Mouse (Mus musculus) forebrain, embryonic 14.5 days (tissue): ENCODE measurements at regions not wholly inside any gene's neighbourhood (a gene's known extent, or its start where the extent isn't known, plus 50 kb on each side); places are given as distances from the start of the nearest gene placed in this dataset.
A peak's percentile ranks its signal among the peaks of the same experiment; 100 is the strongest.

ENCODE experiments used
- ATAC-seq: fragments of 200-750 bp; cut with Nextera tagmentation; 2 replicates; pipeline ENCODE4 v1.8.0; 2017; ENCODE audit warnings: mild to moderate bottlenecking, moderate library complexity
- DNase-seq: peaks from one replicate; pipeline ENCODE4 v3.0.0-alpha.2; 2015; ENCODE audit warnings: low spot score
- H3K27ac ChIP-seq: fragments of 300-500 bp; sonication (generic); 2 replicates; pipeline ENCODE4 v1.5.1; 2014; ENCODE audit warnings: low read depth, mild to moderate bottlenecking, control low read depth, low read length, moderate library complexity
- H3K27me3 ChIP-seq: fragments of 300-500 bp; sonication (generic); replicated peaks from 2 replicates; pipeline ENCODE4 v1.6.1; 2014; ENCODE audit warnings: low read length, control low read depth, mixed read lengths; ENCODE audit not compliant: control insufficient read depth, insufficient read depth
- H3K36me3 ChIP-seq: fragments of 300-500 bp; sonication (generic); 2 replicates; pipeline ENCODE4 v1.6.1; 2014; ENCODE audit warnings: low read length, control low read depth; ENCODE audit not compliant: control insufficient read depth, insufficient read depth
- H3K4me1 ChIP-seq: fragments of 300-500 bp; sonication (generic); 2 replicates; pipeline ENCODE4 v1.6.1; 2014; ENCODE audit warnings: antibody characterized with exemption, low read length, control low read depth; ENCODE audit not compliant: control insufficient read depth, insufficient read depth
- H3K4me2 ChIP-seq: fragments of 300-500 bp; sonication (generic); 2 replicates; pipeline ENCODE4 v1.6.1; 2014; ENCODE audit warnings: mild to moderate bottlenecking, control low read depth, low read length
- H3K4me3 ChIP-seq: fragments of 300-500 bp; sonication (generic); 2 replicates; pipeline ENCODE4 v1.5.1; 2014; ENCODE audit warnings: low read depth, low read length, control low read depth
- H3K9ac ChIP-seq: fragments of 300-500 bp; sonication (generic); 2 replicates; pipeline ENCODE4 v1.6.1; 2014; ENCODE audit warnings: mild to moderate bottlenecking, low read length, control low read depth, moderate library complexity
- H3K9me3 ChIP-seq: fragments of 300-500 bp; sonication (generic); replicated peaks from 2 replicates; pipeline ENCODE4 v1.6.1; 2016; ENCODE audit warnings: low read length, control low read depth, mixed read lengths; ENCODE audit not compliant: control insufficient read depth
- WGBS: fragments of 180-500 bp; shearing (Covaris S2); extraction: QIAGEN DNeasy Blood & Tissue Kit; methylation state at CpG from one replicate; pipeline ENCODE4 v1.1.7; 2014; 5-methylcytosine and 5-hydroxymethylcytosine counted together

DNA sequence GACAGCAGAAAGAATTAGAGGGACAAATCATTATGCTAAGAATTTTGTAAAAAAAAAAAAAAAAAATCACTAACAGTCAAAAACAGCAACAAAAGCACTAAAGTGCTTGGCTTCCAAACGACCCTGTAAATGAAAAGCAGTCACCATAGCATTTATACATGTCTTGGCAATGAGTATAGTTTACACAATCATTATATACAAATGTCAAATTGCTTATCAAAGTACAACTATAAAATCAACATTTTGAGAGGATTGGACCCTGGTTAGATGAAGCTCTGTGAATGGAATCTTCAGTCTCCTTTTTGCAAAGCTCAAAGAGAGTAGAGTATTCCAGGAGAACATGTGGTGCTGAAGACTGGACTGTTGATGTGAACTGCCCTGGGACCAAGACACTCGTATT is 367.0 kb upstream of the Dynlrb2 start:
- 74% methylated on average over 2 of the region's 2 CpGs for WGBS
- no peak for DNase-seq

GRCm38 (mm10) chr8:116133503-116133902 is 371.3 kb upstream of the Dynlrb2 start:
- DNase-seq, result no peak
- H3K9ac ChIP-seq, result no peak overlapping the region
- H3K4me3 ChIP-seq, result no peak overlapping the region
- H3K27ac ChIP-seq, result no peak overlapping the region
- no peaks in the 10 kb centered on the region for H3K4me1 ChIP-seq
- H3K27me3 ChIP-seq, result no peaks in the 10 kb centered on the region
- ATAC-seq, result no peak
- no peaks in the 10 kb centered on the region for H3K9me3 ChIP-seq
- H3K36me3 ChIP-seq, result no peaks in the 10 kb centered on the region
- 78% methylated on average over 2 of the region's 2 CpGs for WGBS
- H3K4me2 ChIP-seq, result no peak overlapping the region

More for the DNA sequence above, 367.0 kb upstream of the Dynlrb2 start:
- Histone ChIP-seq H3K27ac (no peak overlapping the region), H3K9me3 (no peaks in the 10 kb centered on the region), H3K4me2 (no peak overlapping the region), H3K4me1 (no peaks in the 10 kb centered on the region), H3K9ac (no peak overlapping the region), H3K4me3 (no peak overlapping the region), H3K36me3 (no peaks in the 10 kb centered on the region), H3K27me3 (no peaks in the 10 kb centered on the region)
- ATAC-seq, result no peak

GRCm38 (mm10) chr8:116133084-116133483 is 371.7 kb upstream of the Dynlrb2 start:
- no peak overlapping the region for H3K27ac ChIP-seq
- no peaks in the 10 kb centered on the region for H3K27me3 ChIP-seq
- ATAC-seq, result no peak
- no peak overlapping the region for H3K9ac ChIP-seq
- H3K4me1 ChIP-seq, result no peaks in the 10 kb centered on the region
- no peak overlapping the region for H3K4me2 ChIP-seq
- H3K9me3 ChIP-seq, result no peaks in the 10 kb centered on the region
- no peaks in the 10 kb centered on the region for H3K36me3 ChIP-seq
- no peak for DNase-seq
- 92% methylated on average over 3 of the region's 3 CpGs for WGBS
- no peak overlapping the region for H3K4me3 ChIP-seq

DNA sequence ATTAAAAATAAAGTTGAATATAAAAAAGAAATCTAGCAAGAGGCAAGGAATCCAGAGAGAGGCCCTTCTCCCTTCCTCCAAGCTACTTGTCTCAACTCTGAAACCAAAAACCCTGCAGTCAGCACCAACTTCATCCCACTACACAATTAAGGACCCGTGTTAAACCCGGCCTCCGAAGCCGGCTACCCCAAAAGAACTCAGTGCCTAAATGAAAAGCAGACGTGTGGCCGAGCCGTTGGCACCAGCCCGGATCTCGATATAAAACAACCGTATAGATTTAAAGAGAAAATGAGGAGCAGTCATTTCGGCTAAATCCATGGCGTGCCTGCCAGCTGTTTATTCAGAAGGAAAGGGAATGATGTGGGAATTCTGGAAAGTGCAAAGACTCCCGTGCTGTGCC is 384.7 kb upstream of the Dynlrb2 start:
- Histone ChIP-seq H3K4me1 (peaks cover 10% of the 10 kb centered on the region), H3K27ac (no peak overlapping the region), H3K9me3 (no peaks in the 10 kb centered on the region), H3K27me3 (no peaks in the 10 kb centered on the region), H3K9ac (no peak overlapping the region), H3K4me3 (no peak overlapping the region), H3K4me2 (no peak overlapping the region), H3K36me3 (no peaks in the 10 kb centered on the region)
- DNase-seq (no peak), ATAC-seq (no peak)
- whole genome bisulfite sequencing, result 87% methylated on average over 13 of the region's 13 CpGs

DNA sequence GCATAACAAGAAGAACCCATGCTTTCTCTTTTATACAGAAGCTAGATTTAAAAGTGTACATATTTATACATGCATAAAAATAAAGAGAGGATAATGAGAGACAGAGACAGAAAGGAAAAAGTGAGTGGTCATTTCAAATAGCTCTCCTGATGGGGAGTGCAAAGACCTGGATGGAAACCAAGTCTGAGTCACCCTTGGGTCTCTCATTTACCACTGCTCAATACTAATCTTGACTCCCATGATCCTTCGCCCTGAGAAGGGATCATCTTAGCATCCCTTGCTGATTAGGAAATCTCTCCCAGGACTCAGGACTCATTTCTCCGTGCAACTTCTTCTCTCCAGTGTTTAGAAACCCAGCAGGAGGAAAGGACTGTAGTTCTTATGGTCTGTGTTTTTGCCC is 386.9 kb upstream of the Dynlrb2 start:
- DNase-seq (no peak), ATAC-seq (no peak)
- no peak overlapping the region for H3K4me3 ChIP-seq

DNA sequence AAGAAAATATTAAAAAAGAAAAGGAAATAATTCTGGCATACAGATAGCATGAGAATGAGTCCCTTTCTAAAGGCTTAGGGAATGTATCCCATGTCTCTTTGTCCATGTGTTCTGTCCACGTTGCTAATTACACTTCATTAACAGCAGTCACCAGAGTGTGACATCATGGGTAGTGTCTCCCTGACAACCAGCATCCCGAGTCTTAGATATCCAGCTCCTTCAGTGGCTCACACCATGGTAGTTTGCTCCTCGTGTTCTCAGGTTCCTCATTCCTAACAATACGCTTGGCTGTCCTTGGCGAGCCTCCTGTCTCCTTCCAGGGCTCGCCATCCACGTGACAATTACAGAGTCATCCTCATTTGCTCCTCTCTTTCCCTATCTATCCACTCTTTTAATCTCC is 388.1 kb upstream of the Dynlrb2 start:
- WGBS, result 19% methylated on average over 7 of the region's 7 CpGs

More for the DNA sequence above, 386.9 kb upstream of the Dynlrb2 start:
- H3K36me3 ChIP-seq, result no peaks in the 10 kb centered on the region
- no peak overlapping the region for H3K27ac ChIP-seq
- H3K4me2 ChIP-seq, result no peak overlapping the region
- no peaks in the 10 kb centered on the region for H3K9me3 ChIP-seq
- peaks cover 14% of the 10 kb centered on the region for H3K4me1 ChIP-seq
- H3K9ac ChIP-seq, result no peak overlapping the region
- H3K27me3 ChIP-seq, result no peaks in the 10 kb centered on the region
- 85% methylated on average over 2 of the region's 2 CpGs for WGBS

GRCm38 (mm10) chr8:116115811-116116372 is 388.9 kb upstream of the Dynlrb2 start:
- Histone ChIP-seq H3K9me3 (no peaks in the 10 kb centered on the region), H3K4me1 (peaks cover 14% of the 10 kb centered on the region), H3K4me2 (peak overlapping the region; percentile 45), H3K9ac (peak overlapping the region; percentile 32; the same call in 1 of the 2 replicates), H3K4me3 (peak overlapping the region; percentile 11; the same call in 1 of the 2 replicates), H3K27me3 (no peaks in the 10 kb centered on the region), H3K27ac (no peak overlapping the region), H3K36me3 (no peaks in the 10 kb centered on the region)
- WGBS, result 11% methylated on average over 18 of the region's 18 CpGs
- DNase-seq (peak; percentile 79), ATAC-seq (peak; percentile 73)

More for the DNA sequence above, 388.1 kb upstream of the Dynlrb2 start:
- Histone ChIP-seq H3K9ac (no peak overlapping the region), H3K4me1 (peaks cover 14% of the 10 kb centered on the region), H3K4me2 (no peak overlapping the region), H3K9me3 (no peaks in the 10 kb centered on the region), H3K4me3 (no peak overlapping the region), H3K27me3 (no peaks in the 10 kb centered on the region), H3K27ac (no peak overlapping the region), H3K36me3 (no peaks in the 10 kb centered on the region)
- ATAC-seq (peak; percentile 70), DNase-seq (peak; percentile 71)

DNA sequence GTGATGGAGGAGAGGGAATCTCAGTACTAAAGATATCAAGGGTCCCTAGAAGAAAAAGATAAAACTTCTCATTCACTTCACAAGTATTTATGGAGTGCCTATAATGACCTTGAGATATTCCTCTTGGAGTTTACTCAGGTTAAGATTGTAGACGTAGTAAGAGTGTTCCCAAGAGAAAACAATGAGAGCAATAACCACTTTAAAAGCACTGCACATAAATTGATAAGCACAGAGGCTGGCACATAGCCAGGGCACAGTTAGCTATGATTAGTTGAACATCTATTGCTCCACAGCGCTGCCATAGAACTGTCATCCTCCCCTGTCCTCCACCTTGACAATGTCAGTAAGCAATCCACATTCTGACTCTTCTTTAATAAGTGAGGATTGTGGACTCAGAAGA is 389.8 kb upstream of the Dynlrb2 start:
- peaks cover 14% of the 10 kb centered on the region for H3K4me1 ChIP-seq
- no peaks in the 10 kb centered on the region for H3K27me3 ChIP-seq
- no peaks in the 10 kb centered on the region for H3K9me3 ChIP-seq
- no peak overlapping the region for H3K9ac ChIP-seq
- no peak overlapping the region for H3K4me2 ChIP-seq
- no peaks in the 10 kb centered on the region for H3K36me3 ChIP-seq
- DNase-seq (peak; percentile 14), ATAC-seq (no peak)
- no peak overlapping the region for H3K27ac ChIP-seq
- 72% methylated on average over 2 of the region's 2 CpGs for WGBS
- H3K4me3 ChIP-seq, result no peak overlapping the region

GRCm38 (mm10) chr8:116114502-116114901 is 390.3 kb upstream of the Dynlrb2 start:
- Histone ChIP-seq H3K4me1 (peaks cover 14% of the 10 kb centered on the region), H3K4me3 (no peak overlapping the region), H3K4me2 (no peak overlapping the region), H3K27me3 (no peaks in the 10 kb centered on the region), H3K36me3 (no peaks in the 10 kb centered on the region), H3K9me3 (no peaks in the 10 kb centered on the region), H3K27ac (no peak overlapping the region), H3K9ac (no peak overlapping the region)
- DNase-seq (peak; percentile 22), ATAC-seq (no peak)
- WGBS, result 84% methylated on average over 2 of the region's 2 CpGs
